Mouse (Mus musculus): ENCODE results near the gene Gm19684.
"Not testable (repeated sequence)": the region's sequence is repeated elsewhere in the genome, so short reads cannot be mapped to it uniquely, and the experiment has no call there.

The Gm19684 gene

GRCm38 (mm10) chr17:36121352-36122020, at the start of gene Gm19684:
Gm19684 (plus strand) TSS chr17:36121678.
- DNase-seq (ENCODE audit: low spot score in 2 of 2) = not testable (repeated sequence)

- not testable (repeated sequence) for DNase-seq (ENCODE audit: low spot score in 2 of 2)
Measured at GRCm38 (mm10) chr17:36081901-36082300, 39.6 kb upstream of the Gm19684 start.

- DNase-seq (ENCODE audit: low spot score in 2 of 2) = not testable (repeated sequence)
Measured at GRCm38 (mm10) chr17:36082519-36083232, 38.8 kb upstream of the Gm19684 start.

- peak in 1 of 2 experiments; percentile 14 for DNase-seq (ENCODE audit: low spot score in 2 of 2)
Measured at GRCm38 (mm10) chr17:36083266-36083869, 38.1 kb upstream of the Gm19684 start.

GRCm38 (mm10) chr17:36083870-36084451, 37.5 kb upstream of the Gm19684 start:
- DNase-seq (ENCODE audit: low spot score in 2 of 2) = peak in 1 of 2 experiments; percentile 10

- not testable (repeated sequence) for DNase-seq (ENCODE audit: low spot score in 2 of 2)
Measured at GRCm38 (mm10) chr17:36085976-36086375, 35.5 kb upstream of the Gm19684 start.

- DNase-seq (ENCODE audit: low spot score in 2 of 2) = not testable (repeated sequence)
Measured at GRCm38 (mm10) chr17:36091933-36092332, 29.5 kb upstream of the Gm19684 start.

- not testable (repeated sequence) for DNase-seq (ENCODE audit: low spot score in 2 of 2)
Measured at GRCm38 (mm10) chr17:36092520-36092919, 29.0 kb upstream of the Gm19684 start.

GRCm38 (mm10) chr17:36093936-36094335, 27.5 kb upstream of the Gm19684 start:
- no peak for DNase-seq (ENCODE audit: low spot score in 2 of 2)

GRCm38 (mm10) chr17:36099603-36100002, 21.9 kb upstream of the Gm19684 start:
- not testable (repeated sequence) for DNase-seq (ENCODE audit: low spot score in 2 of 2)

- not testable (repeated sequence) for DNase-seq (ENCODE audit: low spot score in 2 of 2)
Measured at GRCm38 (mm10) chr17:36102091-36102490, 19.4 kb upstream of the Gm19684 start.

GRCm38 (mm10) chr17:36110129-36110528, 11.3 kb upstream of the Gm19684 start:
- not testable (repeated sequence) for DNase-seq (ENCODE audit: low spot score in 2 of 2)

- DNase-seq (ENCODE audit: low spot score in 2 of 2) = not testable (repeated sequence)
Measured at GRCm38 (mm10) chr17:36110641-36111509, 10.6 kb upstream of the Gm19684 start.

GRCm38 (mm10) chr17:36111510-36111868, 10.0 kb upstream of the Gm19684 start:
- DNase-seq (ENCODE audit: low spot score in 2 of 2) = not testable (repeated sequence)

GRCm38 (mm10) chr17:36113979-36114593, 7.4 kb upstream of the Gm19684 start:
- DNase-seq (ENCODE audit: low spot score in 2 of 2) = peak in 1 of 2 experiments; percentile 19

GRCm38 (mm10) chr17:36116545-36116944, 4.9 kb upstream of the Gm19684 start:
- not testable (repeated sequence) for DNase-seq (ENCODE audit: low spot score in 2 of 2)

- not testable (repeated sequence) for DNase-seq (ENCODE audit: low spot score in 2 of 2)
Measured at GRCm38 (mm10) chr17:36120839-36121238, 639 bp upstream of the Gm19684 start.

- DNase-seq (ENCODE audit: low spot score in 2 of 2) = not testable (repeated sequence)
Measured at GRCm38 (mm10) chr17:36124111-36124510, 2.6 kb downstream of the Gm19684 start.

GRCm38 (mm10) chr17:36128525-36128924, 7.0 kb downstream of the Gm19684 start:
- not testable (repeated sequence) for DNase-seq (ENCODE audit: low spot score in 2 of 2)

GRCm38 (mm10) chr17:36128968-36129817, 7.7 kb downstream of the Gm19684 start, which contains the start of gene Gm7030:
Gm7030 (minus strand) TSS chr17:36129425.
- DNase-seq (ENCODE audit: low spot score in 2 of 2) = not testable (repeated sequence)

All from cerebellum, postnatal 4 days (tissue).